Mouse (Mus musculus): ENCODE results near the gene Defb47. TPM values are rescaled to one million over a fixed set of nuclear protein-coding genes. Genes with fewer than 3 reads are reported as not detected.

Defb47 gene
- total and polyA plus RNA-seq, 3 experiments: not detected

DNA sequence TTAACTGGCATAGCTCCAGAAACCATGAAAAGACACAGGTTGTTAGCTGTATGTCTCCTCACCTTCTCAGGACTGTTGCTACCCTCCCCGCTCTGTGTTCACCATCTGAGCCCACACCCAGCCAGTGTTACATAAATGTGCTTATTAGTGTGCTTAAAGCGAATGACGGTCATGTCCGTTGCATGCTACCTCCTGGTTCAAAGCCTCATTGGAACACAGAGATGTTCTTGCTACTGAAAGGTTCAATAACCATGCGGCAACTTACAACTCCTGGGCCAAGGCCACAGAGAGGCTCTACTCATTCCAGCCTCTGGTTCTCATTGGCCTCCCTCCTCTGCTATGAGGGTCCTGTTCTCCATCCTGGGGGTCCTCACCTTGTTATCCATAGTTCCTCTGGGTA is 13.6 kb downstream of the Defb47 start, which contains the start of gene Defb43:
Gene Defb43, plus strand, starts transcription at position 301 of the 400 bp plus-strand sequence.
- no peak for TF ChIP-seq MXI1 (IDR thresholded peaks at IDR 0.05; ENCODE audit: low read depth, low read length)
- TF ChIP-seq POLR2AphosphoS5 (IDR thresholded peaks at IDR 0.05; ENCODE audit: borderline replicate concordance, low read depth, low read length): no peak
- TF ChIP-seq GABPA (IDR thresholded peaks at IDR 0.05; ENCODE audit: low read depth, low read length): no peak
- no peak for TF ChIP-seq CTCF (IDR thresholded peaks at IDR 0.05 in 2 of 3, conservative IDR thresholded peaks at IDR 0.05 in 1 of 3; ENCODE audit: control insufficient read depth in 1 of 3, insufficient read depth in 1 of 3, low read depth in 2 of 3, low read length in 3 of 3, poor library complexity in 1 of 3, severe bottlenecking in 1 of 3)
- no peak for TF ChIP-seq MAX (IDR thresholded peaks at IDR 0.05; ENCODE audit: low read length)
- TF ChIP-seq JUND (IDR thresholded peaks at IDR 0.05; ENCODE audit: low read depth, low read length): no peak
- TF ChIP-seq GATA1 (IDR thresholded peaks at IDR 0.05; ENCODE audit: low read depth, low read length): no peak
- no peak within 1 kb of the TSS for H3K27ac ChIP-seq (ENCODE audit: control insufficient read depth, low read depth, low read length)
- H3K9me3 ChIP-seq (replicated peaks; ENCODE audit: insufficient read depth, low read length): no peaks in the 10 kb centered on the region
- no peaks in the 10 kb centered on the region for H3K36me3 ChIP-seq (ENCODE audit: control insufficient read depth in 1 of 2, insufficient read depth in 2 of 2, low read length in 2 of 2)
- H3K4me3 ChIP-seq (ENCODE audit: control insufficient read depth in 1 of 2, insufficient read depth in 1 of 2, low read depth in 2 of 2, low read length in 2 of 2): no peak within 1 kb of the TSS
- H3K9ac ChIP-seq (ENCODE audit: control insufficient read depth, low read depth, low read length, poor library complexity, severe bottlenecking): no peak within 1 kb of the TSS
- no peak for DNase-seq (ENCODE audit: low read depth, low spot score)
- no peaks in the 10 kb centered on the region for H3K79me2 ChIP-seq (ENCODE audit: control insufficient read depth, insufficient read depth, low read length, poor library complexity)
- no peaks in the 10 kb centered on the region for H3K4me1 ChIP-seq (ENCODE audit: control insufficient read depth in 1 of 2, insufficient read depth in 2 of 2, low read length in 2 of 2)
- no peaks in the 10 kb centered on the region for H3K27me3 ChIP-seq (ENCODE audit: control insufficient read depth in 1 of 2, insufficient read depth in 2 of 2, low read length in 2 of 2)

- TF ChIP-seq POLR2A (IDR thresholded peaks at IDR 0.05; ENCODE audit: control insufficient read depth in 1 of 2, insufficient read depth in 1 of 2, low read depth in 1 of 2, low read length in 2 of 2, poor library complexity in 1 of 2): no peak
- no peak for TF ChIP-seq NELFE (IDR thresholded peaks at IDR 0.05; ENCODE audit: low read depth, low read length)
- no peak for TF ChIP-seq EP300 (IDR thresholded peaks at IDR 0.05; ENCODE audit: low read depth in 1 of 2, low read length in 2 of 2)
- TF ChIP-seq SMC3 (IDR thresholded peaks at IDR 0.05; ENCODE audit: low read depth, low read length): no peak
- TF ChIP-seq BHLHE40 (IDR thresholded peaks at IDR 0.05; ENCODE audit: borderline replicate concordance, low read depth, low read length): no peak
- TF ChIP-seq RAD21 (IDR thresholded peaks at IDR 0.05; ENCODE audit: low read depth, low read length): no peak
- TF ChIP-seq MYC (IDR thresholded peaks at IDR 0.05; ENCODE audit: low read depth, low read length): no peak
- TF ChIP-seq ELF1 (IDR thresholded peaks at IDR 0.05; ENCODE audit: low read depth, low read length): no peak
- TF ChIP-seq SIN3A (IDR thresholded peaks at IDR 0.05; ENCODE audit: low read length): no peak
- TF ChIP-seq ZNF384 (IDR thresholded peaks at IDR 0.05; ENCODE audit: low read depth, low read length): no peak
- TF ChIP-seq TAL1 (IDR thresholded peaks at IDR 0.05; ENCODE audit: low read length): no peak
- no peak for TF ChIP-seq HCFC1 (IDR thresholded peaks at IDR 0.05; ENCODE audit: low read depth, low read length)
- no peak for TF ChIP-seq ETS1 (IDR thresholded peaks at IDR 0.05; ENCODE audit: low read depth, low read length)
- TF ChIP-seq MYB (IDR thresholded peaks at IDR 0.05; ENCODE audit: low read depth, low read length): no peak
- no peak for TF ChIP-seq E2F4 (IDR thresholded peaks at IDR 0.05; ENCODE audit: borderline replicate concordance, low read depth, low read length)
- TF ChIP-seq POLR2AphosphoS2 (IDR thresholded peaks at IDR 0.05; ENCODE audit: low read length): no peak
- TF ChIP-seq MEF2A (IDR thresholded peaks at IDR 0.05; ENCODE audit: extremely low read depth, insufficient replicate concordance, low read depth, low read length, poor library complexity, severe bottlenecking): no peak
- no peak for TF ChIP-seq GATA1 (IDR thresholded peaks at IDR 0.05; ENCODE audit: low read depth, low read length)
- TF ChIP-seq ZMIZ1 (IDR thresholded peaks at IDR 0.05; ENCODE audit: low read depth, low read length): no peak
- no peak for TF ChIP-seq MXI1 (IDR thresholded peaks at IDR 0.05; ENCODE audit: low read depth, low read length)
- DNase-seq (ENCODE audit: low read depth, low spot score): no peak
- no peak overlapping the region for H3K4me3 ChIP-seq (ENCODE audit: control insufficient read depth in 1 of 2, insufficient read depth in 1 of 2, low read depth in 2 of 2, low read length in 2 of 2)
- no peak overlapping the region for H3K27ac ChIP-seq (ENCODE audit: control insufficient read depth, low read depth, low read length)
- no peaks in the 10 kb centered on the region for H3K4me1 ChIP-seq (ENCODE audit: control insufficient read depth in 1 of 2, insufficient read depth in 2 of 2, low read length in 2 of 2)
- H3K79me2 ChIP-seq (ENCODE audit: control insufficient read depth, insufficient read depth, low read length, poor library complexity): no peaks in the 10 kb centered on the region
- no peaks in the 10 kb centered on the region for H3K9me3 ChIP-seq (replicated peaks; ENCODE audit: insufficient read depth, low read length)
- no peaks in the 10 kb centered on the region for H3K36me3 ChIP-seq (ENCODE audit: control insufficient read depth in 1 of 2, insufficient read depth in 2 of 2, low read length in 2 of 2)
- H3K9ac ChIP-seq (ENCODE audit: control insufficient read depth, low read depth, low read length, poor library complexity, severe bottlenecking): no peak overlapping the region
- H3K27me3 ChIP-seq (ENCODE audit: control insufficient read depth in 1 of 2, insufficient read depth in 2 of 2, low read length in 2 of 2): no peaks in the 10 kb centered on the region
Measured at GRCm38 (mm10) chr14:63013082-63013481, 15.2 kb downstream of the Defb47 start.
